In genomic region chr17:69982236-69982923, GRCm38 (mm10) we compare ENCODE assay signal across 18 mouse cellular contexts. TPM values are rescaled to one million over a fixed set of nuclear protein-coding genes. Genes with fewer than 3 reads are reported as not detected.
"Had no signal": no experiment of that assay in that cellular context is flagged by ENCODE, and none has a peak within 500 bp of the region (broad histone marks: within the 10 kb centered on the region; RNA-seq: fewer than 3 reads in every experiment).

No protein-coding gene starts in this region.

- H3K27me3 ChIP-seq: lung, embryonic 15.5 days; megakaryocyte, embryonic 14.5 days; midbrain, embryonic 13.5 days; midbrain, embryonic 15.5 days; neural tube, embryonic 12.5 days; stomach, embryonic 15.5 days had no signal

- DNase-seq: lung, postnatal 14 days; lung, postnatal 36 days; right cerebral cortex, postnatal 14 days; thymus, adult 2 months; thymus, postnatal 25 days; thymus, postnatal 4 days had no signal

- H3K4me1 ChIP-seq: lung, embryonic 15.5 days; megakaryocyte, embryonic 14.5 days; midbrain, embryonic 13.5 days; midbrain, embryonic 15.5 days; neural tube, embryonic 12.5 days; stomach, embryonic 15.5 days had no signal

- ATAC-seq: lung, postnatal 0 days; midbrain, embryonic 13.5 days; midbrain, embryonic 15.5 days had no signal

- H3K27ac ChIP-seq: lung, embryonic 15.5 days; macrophage; midbrain, embryonic 13.5 days; midbrain, embryonic 15.5 days; neural tube, embryonic 12.5 days; stomach, embryonic 15.5 days; stomach, postnatal 0 days had no signal

- H3K4me3 ChIP-seq: lung, embryonic 15.5 days; megakaryocyte, embryonic 14.5 days; midbrain, embryonic 13.5 days; midbrain, embryonic 15.5 days; neural tube, embryonic 12.5 days; stomach, embryonic 15.5 days had no signal

RNA-seq across cellular contexts. Expression of gene Dlgap1, which starts 13.5 kb away (rescaled TPM):
- total RNA-seq: megakaryocyte progenitor cell, adult 5-6 weeks; monocyte, adult 5-6 weeks; neutrophil, adult 5-6 weeks had no signal
- polyA plus RNA-seq: macrophage had no signal
